Mouse (Mus musculus): ENCODE measurements around the gene Eddm3b.
"Not testable (repeated sequence)": the region's sequence is repeated elsewhere in the genome, so short reads cannot be mapped to it uniquely, and the experiment has no call there.

- not testable (repeated sequence) for TF ChIP-seq EP300 (IDR thresholded peaks at IDR 0.05; ENCODE audit: low read depth in 1 of 2, low read length in 2 of 2); POLR2AphosphoS5 (IDR thresholded peaks at IDR 0.05; ENCODE audit: borderline replicate concordance, low read depth, low read length); HCFC1 (IDR thresholded peaks at IDR 0.05; ENCODE audit: low read depth, low read length); MXI1 (IDR thresholded peaks at IDR 0.05; ENCODE audit: low read depth, low read length); TCF12 (IDR thresholded peaks at IDR 0.05; ENCODE audit: low read depth, low read length); SMC3 (IDR thresholded peaks at IDR 0.05; ENCODE audit: low read depth, low read length); CTCF (IDR thresholded peaks at IDR 0.05 in 2 of 3, conservative IDR thresholded peaks at IDR 0.05 in 1 of 3; ENCODE audit: control insufficient read depth in 1 of 3, insufficient read depth in 1 of 3, low read depth in 2 of 3, low read length in 3 of 3, poor library complexity in 1 of 3, severe bottlenecking in 1 of 3); RAD21 (IDR thresholded peaks at IDR 0.05; ENCODE audit: low read depth, low read length)
Measured at GRCm38 (mm10) chr14:51161976-51162375, 47.8 kb downstream of the Eddm3b start, which contains the start of gene Rnase2b.

All from MEL (cell line).